Mouse (Mus musculus) bone marrow, adult 2 months (tissue): ENCODE data around the gene Smarca5.

ENCODE experiments used
- CTCF ChIP-seq: fragments of 200-500 bp; IDR thresholded peaks from 2 replicates; pipeline ENCODE4 v1.5.1; 2011; ENCODE audit warnings: low read length, control low read depth; ENCODE audit not compliant: control insufficient read depth, insufficient read depth
- POLR2A ChIP-seq: fragments of 200-500 bp; IDR thresholded peaks from 2 replicates; pipeline ENCODE4 v1.6.1; 2011; ENCODE audit warnings: low read depth, mild to moderate bottlenecking, control low read depth, low read length, borderline replicate concordance; ENCODE audit not compliant: control insufficient read depth

GRCm38 (mm10) chr8:80663476-80663875 is 75.8 kb downstream of the Smarca5 start:
- TF ChIP-seq CTCF (no peak), POLR2A (no peak)
